Mouse (Mus musculus): ENCODE data around the gene Midn.
A peak's percentile ranks its signal among the peaks of the same experiment; 100 is the strongest.

Midn gene

GRCm38 (mm10) chr10:80144864-80145838, 2.9 kb upstream of the Midn start:
- DNase-seq: peak; percentile 84

- DNase-seq: peak; percentile 66
Observed at GRCm38 (mm10) chr10:80145896-80146295, 2.2 kb upstream of the Midn start.

- peak; percentile 50 for DNase-seq
Observed at GRCm38 (mm10) chr10:80146568-80147011, 1.5 kb upstream of the Midn start.

- peak; percentile 51 for DNase-seq
Observed at GRCm38 (mm10) chr10:80147146-80147718, 840 bp upstream of the Midn start.

GRCm38 (mm10) chr10:80148610-80149290, 678 bp downstream of the Midn start:
- peak; percentile 96 for DNase-seq

GRCm38 (mm10) chr10:80149291-80150225, 1.5 kb downstream of the Midn start:
- peak; percentile 94 for DNase-seq

- peak; percentile 75 for DNase-seq
Observed at GRCm38 (mm10) chr10:80150226-80151210, 2.4 kb downstream of the Midn start.

GRCm38 (mm10) chr10:80151211-80152034, 3.4 kb downstream of the Midn start:
- DNase-seq: peak; percentile 62

- no peak for DNase-seq
Observed at GRCm38 (mm10) chr10:80152071-80152872, 4.2 kb downstream of the Midn start.

GRCm38 (mm10) chr10:80152873-80153260, 4.8 kb downstream of the Midn start:
- no peak for DNase-seq

GRCm38 (mm10) chr10:80153713-80154112, 5.6 kb downstream of the Midn start:
- DNase-seq: no peak

- no peak for DNase-seq
Observed at GRCm38 (mm10) chr10:80154384-80154783, 6.3 kb downstream of the Midn start.

- no peak for DNase-seq
Observed at GRCm38 (mm10) chr10:80155277-80155676, 7.2 kb downstream of the Midn start.

- no peak for DNase-seq
Observed at GRCm38 (mm10) chr10:80156002-80156751, 8.1 kb downstream of the Midn start.

GRCm38 (mm10) chr10:80156752-80157053, 8.6 kb downstream of the Midn start:
- DNase-seq: no peak

GRCm38 (mm10) chr10:80157141-80157929, 9.3 kb downstream of the Midn start:
- no peak for DNase-seq

GRCm38 (mm10) chr10:80158307-80158986, 10.4 kb downstream of the Midn start:
- DNase-seq: no peak

All from cerebellum, adult 8-10 months (tissue).